Mouse (Mus musculus): Measurements from ENCODE around the gene Trmt112.

Gene Trmt112

DNA sequence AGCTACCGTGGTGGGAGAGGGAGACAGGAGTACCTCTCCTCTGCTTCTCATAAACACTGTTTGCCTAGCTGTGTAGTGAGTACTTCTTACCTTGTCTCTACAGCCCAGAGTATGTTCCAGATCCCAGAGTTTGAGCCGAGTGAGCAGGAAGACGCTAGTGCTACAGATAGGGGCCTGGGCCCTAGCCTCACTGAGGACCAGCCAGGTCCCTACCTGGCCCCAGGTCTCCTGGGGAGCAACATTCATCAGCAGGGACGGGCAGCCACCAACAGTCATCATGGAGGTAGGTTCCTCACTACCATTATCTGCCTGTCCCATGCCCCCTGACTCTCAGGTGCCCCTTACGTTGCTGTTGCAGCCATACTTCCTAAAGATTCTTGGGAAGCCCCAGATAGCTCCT lies 33.3 kb downstream of the Trmt112 start:
- in situ Hi-C loops (cut with MboI; ENCODE audit: low sequenced_read_pairs): no loop called here

DNA sequence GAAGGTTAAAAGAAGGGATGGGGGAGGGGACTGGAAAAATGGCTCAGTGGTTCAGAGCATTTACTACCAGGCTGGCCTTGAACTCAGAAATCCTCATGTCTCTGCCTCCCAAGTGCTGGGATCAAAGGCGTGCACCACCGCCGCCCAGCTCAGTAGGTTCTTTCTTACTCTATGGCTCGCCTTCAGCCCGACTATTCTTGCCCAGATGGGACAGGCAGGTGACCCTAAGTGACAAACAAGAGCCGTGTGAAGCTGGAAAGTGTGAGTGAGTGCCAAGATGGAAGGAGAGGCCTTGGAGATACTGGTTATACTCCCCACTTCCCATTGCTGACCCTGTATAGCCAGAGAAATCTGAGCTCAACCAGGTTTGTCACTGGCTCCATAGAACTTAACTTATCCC lies 34.2 kb downstream of the Trmt112 start:
- in situ Hi-C loops (cut with MboI; ENCODE audit: low sequenced_read_pairs): no loop called here

DNA sequence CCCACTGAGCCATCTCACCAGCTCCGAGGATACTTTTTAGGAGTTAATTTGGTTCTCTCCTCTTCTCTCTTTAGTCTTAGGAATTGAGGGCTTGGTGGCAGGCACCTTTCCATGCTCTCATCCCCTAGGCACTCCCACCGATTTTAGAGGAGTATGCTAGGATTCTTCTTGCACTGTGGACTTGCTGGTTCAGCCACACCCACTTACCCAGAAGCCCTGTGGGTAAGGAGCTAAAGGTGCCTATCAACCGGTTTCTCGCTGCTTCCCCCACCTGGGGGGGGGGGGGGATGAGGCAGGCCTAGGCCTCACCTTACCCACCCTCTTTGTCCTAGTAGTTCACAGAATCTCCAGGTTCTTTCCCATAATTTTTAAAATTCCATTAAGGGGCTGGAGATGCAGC lies 38.2 kb downstream of the Trmt112 start:
- in situ Hi-C loops (cut with MboI; ENCODE audit: low sequenced_read_pairs): no loop called here

DNA sequence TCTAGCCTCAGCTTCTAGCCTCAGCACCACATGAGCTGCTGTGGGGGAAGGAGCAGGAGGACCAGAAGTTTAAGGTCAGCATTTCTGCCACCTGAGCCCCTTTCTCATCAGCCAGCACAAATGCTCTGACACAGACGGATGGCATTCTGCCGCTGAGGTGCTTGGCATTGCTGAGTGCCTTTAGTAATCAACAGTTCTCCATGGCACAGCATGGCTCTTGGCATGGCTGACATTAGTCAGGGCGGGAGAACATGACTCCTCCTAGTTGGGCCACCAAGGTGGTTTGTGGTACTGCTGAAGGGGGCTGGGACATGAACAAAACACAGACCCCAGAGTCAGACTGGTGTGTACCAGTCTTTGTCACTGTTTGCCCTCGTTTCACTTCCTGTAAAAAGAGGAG lies 38.7 kb downstream of the Trmt112 start:
- in situ Hi-C loops (cut with MboI; ENCODE audit: low sequenced_read_pairs): no loop called here

DNA sequence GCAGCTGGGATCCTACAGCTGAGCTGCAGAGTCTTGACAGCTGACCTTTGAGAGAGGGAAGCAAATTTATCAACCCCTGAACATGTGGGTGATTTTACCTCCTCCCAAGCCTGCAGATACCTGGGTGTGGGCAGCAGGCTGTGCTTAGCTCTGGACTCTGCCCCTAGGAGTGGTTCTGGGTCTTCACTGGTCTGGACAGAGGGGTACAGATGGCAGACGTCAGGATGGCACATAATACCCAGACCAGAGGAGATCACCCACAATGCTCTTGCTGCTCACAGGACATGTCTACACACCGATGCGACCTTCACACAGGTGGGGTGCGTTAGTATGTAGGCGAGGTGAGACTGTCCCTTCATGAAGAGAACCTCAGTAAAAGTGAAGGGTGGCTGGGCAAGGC lies 40.0 kb downstream of the Trmt112 start:
- in situ Hi-C loops (cut with MboI; ENCODE audit: low sequenced_read_pairs): no loop called here

DNA sequence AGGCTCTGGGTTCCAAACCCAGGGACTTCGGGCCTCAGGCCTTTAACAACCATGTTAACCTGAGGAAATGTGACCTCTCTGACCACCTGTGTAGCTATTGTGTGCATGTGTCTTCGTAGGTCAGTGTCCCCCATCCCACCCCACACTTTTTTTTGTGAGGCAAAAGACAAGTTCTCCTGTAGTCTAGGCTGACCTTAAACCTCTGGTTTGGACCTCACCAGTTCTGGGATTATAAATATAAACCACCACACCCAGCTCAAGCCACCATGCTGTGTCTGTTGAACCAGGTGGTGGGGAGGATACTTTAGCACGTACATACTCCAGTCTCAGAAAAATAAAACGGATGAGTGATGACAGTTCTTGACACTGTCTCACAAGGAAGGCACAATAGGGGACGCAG lies 40.5 kb downstream of the Trmt112 start:
- in situ Hi-C loops (cut with MboI; ENCODE audit: low sequenced_read_pairs): no loop called here

DNA sequence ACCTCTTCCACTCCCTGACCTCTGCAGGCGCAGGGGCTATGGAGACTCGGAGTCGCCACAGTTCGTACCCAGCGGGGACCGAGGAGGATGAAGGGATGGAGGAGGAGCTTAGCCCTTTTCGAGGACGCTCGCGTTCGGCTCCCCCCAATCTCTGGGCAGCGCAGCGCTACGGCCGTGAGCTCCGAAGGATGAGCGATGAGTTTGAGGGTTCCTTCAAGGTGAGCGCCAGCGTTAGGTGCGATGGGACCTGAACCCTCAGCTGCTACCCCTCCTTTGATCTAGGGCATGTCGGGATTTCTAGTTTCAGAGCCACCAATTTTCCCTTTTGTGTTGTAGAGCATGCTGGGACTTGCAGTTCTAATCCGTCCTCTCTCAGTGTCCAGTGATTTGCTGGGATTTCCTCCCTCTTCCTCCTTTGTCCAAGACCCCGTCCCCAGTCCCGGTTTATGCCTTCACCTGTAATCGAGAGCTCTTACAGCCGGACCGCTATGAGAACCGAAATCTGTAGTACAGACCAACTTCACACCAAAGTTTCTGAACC lies 41.2 kb downstream of the Trmt112 start:
- in situ Hi-C loops (cut with MboI; ENCODE audit: low sequenced_read_pairs): no loop called here

DNA sequence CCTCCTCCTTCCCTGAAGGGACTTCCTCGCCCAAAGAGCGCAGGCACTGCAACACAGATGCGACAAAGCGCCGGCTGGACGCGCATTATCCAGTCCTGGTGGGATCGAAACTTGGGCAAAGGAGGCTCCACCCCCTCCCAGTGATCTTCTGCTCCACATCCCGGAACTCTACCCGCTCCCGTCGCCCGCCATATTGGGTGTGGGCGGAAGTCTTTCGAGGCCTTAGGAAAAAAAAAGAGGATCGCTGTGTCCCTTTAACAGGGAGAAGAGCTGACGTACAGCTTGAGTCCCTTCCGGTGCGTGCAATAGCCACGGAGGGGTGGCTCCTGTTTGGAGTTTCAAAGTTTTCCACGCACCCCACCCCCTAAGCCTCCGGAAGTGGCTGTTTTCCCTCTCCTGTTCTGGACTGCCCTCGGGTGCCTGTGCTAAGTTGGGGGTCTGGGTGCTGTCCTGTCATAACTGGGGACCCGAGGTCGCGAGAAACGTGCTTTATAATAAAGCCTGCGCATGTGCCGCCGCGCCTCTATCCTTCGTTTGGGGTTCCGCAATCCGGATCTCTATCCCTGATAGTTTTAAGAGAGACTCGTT lies 42.0 kb downstream of the Trmt112 start:
- in situ Hi-C loops (cut with MboI; ENCODE audit: low sequenced_read_pairs): no loop called here

DNA sequence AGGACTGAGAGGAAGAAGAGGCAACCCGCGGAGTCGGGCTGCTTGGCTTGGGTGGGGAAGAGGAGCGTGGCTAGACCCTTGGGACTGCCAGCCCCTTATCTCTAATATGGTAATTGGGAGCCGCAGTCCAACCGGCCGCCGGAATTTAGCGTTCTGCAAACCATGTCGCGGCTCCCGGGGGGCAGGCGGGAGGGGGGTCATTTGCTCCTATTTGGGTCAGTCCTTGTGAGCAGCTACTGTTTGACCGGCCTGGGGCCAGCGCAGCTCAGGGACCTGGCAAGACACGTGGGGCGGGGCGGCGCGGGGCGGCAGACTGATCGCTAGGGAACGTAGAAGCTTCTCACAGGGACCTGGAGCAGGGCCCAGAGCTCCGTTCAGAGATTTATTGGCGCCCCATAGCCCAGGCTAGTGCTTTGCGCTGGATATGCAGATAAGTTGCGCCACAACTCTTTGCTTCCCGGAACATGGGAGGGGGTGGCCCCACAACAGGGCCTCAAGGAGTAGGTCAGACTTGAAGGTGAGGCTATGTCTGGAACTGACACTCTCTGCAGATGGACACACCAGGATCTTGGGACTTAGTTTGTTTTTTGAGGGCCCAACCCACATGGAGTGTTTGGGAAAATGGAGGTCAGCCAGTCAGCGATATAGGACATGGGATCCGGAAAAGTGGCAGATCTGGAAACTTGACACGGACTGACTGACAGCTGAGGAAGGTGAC lies 42.7 kb downstream of the Trmt112 start:
- in situ Hi-C loops (cut with MboI; ENCODE audit: low sequenced_read_pairs): no loop called here

DNA sequence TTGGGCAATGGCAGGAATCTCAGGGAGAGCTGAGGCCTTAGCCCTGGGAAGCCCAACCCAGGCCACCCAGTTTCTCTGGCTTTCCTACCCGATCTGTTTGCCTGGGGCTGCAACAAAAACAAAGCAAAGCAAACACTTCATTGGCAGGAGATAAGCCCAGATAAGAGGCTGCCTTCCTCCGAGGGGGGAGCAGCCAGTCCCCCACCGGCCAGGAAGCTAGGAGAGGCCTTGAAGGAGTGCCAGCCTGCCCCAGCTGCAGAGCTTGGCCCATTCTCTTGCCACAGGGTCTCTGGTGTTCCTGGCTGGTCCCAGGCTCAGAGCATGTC lies 43.2 kb downstream of the Trmt112 start:
- in situ Hi-C loops (cut with MboI; ENCODE audit: low sequenced_read_pairs): no loop called here

DNA sequence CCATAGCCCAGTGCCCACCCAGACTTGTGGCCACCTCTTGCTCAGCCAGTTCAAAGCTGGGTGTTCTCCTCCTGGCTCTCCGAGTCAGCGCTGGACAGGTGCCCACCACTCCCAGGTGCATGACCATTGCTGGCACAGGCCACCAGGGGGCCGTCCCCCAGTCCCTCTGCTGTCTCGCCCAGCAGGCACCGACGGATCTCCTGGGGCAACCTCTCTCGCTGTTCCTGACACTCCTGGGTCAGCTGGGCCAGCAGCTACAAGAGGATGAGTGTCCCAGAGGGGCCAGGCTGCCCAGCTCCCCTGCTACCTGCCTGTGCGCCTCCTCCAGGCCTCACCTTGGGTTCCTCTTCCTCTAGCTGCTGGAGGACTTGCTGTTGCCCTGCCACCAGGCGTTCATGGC lies 44.5 kb downstream of the Trmt112 start:
- in situ Hi-C loops (cut with MboI; ENCODE audit: low sequenced_read_pairs): no loop called here

DNA sequence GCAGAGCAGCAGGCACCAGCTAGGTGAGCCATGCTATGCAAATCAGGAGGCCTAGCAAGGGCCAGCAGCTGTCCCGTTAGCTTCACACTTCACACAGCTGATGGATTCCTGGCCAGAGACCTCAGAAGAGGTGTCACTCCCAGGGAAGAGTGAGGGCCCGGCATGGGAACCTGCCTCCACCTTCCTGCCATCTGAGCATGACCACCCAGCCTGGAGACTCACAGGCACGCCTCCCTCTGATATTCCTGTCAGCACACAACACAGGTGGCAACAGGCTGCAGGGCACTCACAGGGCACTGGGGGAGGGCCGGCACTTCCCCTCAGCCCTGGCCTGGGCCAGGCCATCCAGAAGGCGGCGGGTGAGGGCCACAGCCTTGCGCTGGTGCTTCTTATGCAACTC lies 45.9 kb downstream of the Trmt112 start:
- in situ Hi-C loops (cut with MboI; ENCODE audit: low sequenced_read_pairs): no loop called here

DNA sequence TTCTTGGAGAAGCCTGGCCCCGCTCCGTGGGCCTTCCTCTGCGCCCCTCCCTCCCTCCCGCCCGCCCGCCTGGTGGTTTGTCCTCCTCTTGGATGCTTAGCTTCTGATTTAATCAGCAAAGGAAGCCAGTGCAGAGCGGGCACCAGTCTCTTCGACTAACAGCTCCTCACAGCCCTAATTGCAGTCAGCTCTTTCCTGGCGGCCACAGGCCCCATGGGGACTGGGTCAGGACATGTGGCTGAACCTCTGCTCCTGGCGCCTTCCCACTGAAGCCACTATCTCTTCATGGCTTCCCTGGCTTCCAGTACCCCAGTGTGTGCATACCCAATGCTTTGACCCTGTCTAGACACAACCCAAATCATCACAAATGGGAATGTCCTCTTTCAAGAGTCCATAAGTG lies 47.0 kb downstream of the Trmt112 start:
- in situ Hi-C loops (cut with MboI; ENCODE audit: low sequenced_read_pairs): no loop called here

Measured in CH12F3 (cell line).